Mouse (Mus musculus) liver, embryonic 15.5 days (tissue): ENCODE measurements around the gene Crocc2. TPM values are rescaled to one million over a fixed set of nuclear protein-coding genes. Genes with fewer than 3 reads are reported as not detected.
A peak's percentile ranks its signal among the peaks of the same experiment; 100 is the strongest.

Source experiments
- ATAC-seq: fragments of 200-750 bp; cut with Nextera tagmentation; 2 replicates; pipeline ENCODE4 v1.8.0; 2017; ENCODE audit warnings: moderate number of reproducible peaks, mild to moderate bottlenecking, moderate library complexity; ENCODE audit not compliant: insufficient read depth
- H3K27ac ChIP-seq: fragments of 300-500 bp; sonication (generic); replicated peaks from 2 replicates; pipeline ENCODE4 v1.5.1; 2015; ENCODE audit warnings: mild to moderate bottlenecking, inconsistent platforms
- H3K27me3 ChIP-seq: fragments of 300-500 bp; sonication (generic); 2 replicates; pipeline ENCODE4 v1.6.1; 2015; ENCODE audit warnings: mild to moderate bottlenecking, inconsistent platforms
- H3K36me3 ChIP-seq: fragments of 300-500 bp; sonication (generic); replicated peaks from 2 replicates; pipeline ENCODE4 v1.6.1; 2015; ENCODE audit warnings: moderate library complexity, mild to moderate bottlenecking, inconsistent platforms
- H3K4me1 ChIP-seq: fragments of 300-500 bp; sonication (generic); replicated peaks from 2 replicates; pipeline ENCODE4 v1.6.1; 2015; ENCODE audit warnings: inconsistent platforms
- H3K4me2 ChIP-seq: fragments of 300-500 bp; sonication (generic); 2 replicates; pipeline ENCODE4 v1.6.1; 2015; ENCODE audit warnings: moderate library complexity, mild to moderate bottlenecking, inconsistent platforms
- H3K4me3 ChIP-seq: fragments of 300-500 bp; sonication (generic); replicated peaks from 2 replicates; pipeline ENCODE4 v1.5.1; 2015; ENCODE audit warnings: mild to moderate bottlenecking, inconsistent platforms
- H3K9ac ChIP-seq: fragments of 300-500 bp; sonication (generic); 2 replicates; pipeline ENCODE4 v1.6.1; 2015; ENCODE audit warnings: moderate library complexity, mild to moderate bottlenecking, inconsistent platforms
- H3K9me3 ChIP-seq: fragments of 300-500 bp; sonication (generic); replicated peaks from 2 replicates; pipeline ENCODE4 v1.6.1; 2016; ENCODE audit warnings: inconsistent platforms
- WGBS: fragments of 180-500 bp; shearing (Covaris S2); methylation state at CpG from one replicate; pipeline ENCODE4 v1.1.7; 2015; ENCODE audit warnings: mixed read lengths; ENCODE audit not compliant: insufficient replicate concordance; 5-methylcytosine and 5-hydroxymethylcytosine counted together
- polyA plus RNA-seq: library from polyadenylated mRNA; unstranded; fragments of >200 nt; fragmentation: Nextera tagmentation; extraction: Ambion mirVana; gene quantifications from 2 replicates; pipeline ENCODE4 v1.2.1, GENCODE M21; 2015

Crocc2 gene
- polyA plus RNA-seq, result 0.03 TPM in 1 of 2 replicates, not detected in the other

DNA sequence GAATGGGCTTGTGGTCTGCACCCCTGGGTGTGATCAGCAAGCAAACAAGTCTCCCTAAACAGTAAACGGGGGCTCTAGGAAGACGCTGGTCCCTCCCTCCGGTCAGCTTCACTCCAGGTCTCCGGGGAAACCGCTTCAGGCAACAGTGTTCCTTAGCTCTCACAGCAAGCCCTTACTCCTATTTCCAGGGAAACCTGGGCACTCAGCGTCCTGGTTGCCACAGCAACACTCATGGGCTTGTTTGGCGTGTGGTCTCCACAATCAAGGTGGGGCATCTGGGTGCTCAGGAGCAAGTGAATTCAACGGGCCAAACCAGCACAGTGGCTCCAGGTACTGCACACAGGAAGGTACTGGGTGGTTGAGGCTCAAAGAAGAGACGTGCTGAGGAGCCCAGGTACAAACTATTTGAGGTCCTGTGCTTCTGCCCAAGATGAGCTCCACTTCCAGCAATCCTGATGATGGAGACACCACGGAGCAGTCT is at the start of gene Crocc2:
TSS of gene Crocc2 (plus strand) at position 431 of the 481 bp plus-strand sequence.
- Histone ChIP-seq H3K27me3 (no peaks in the 10 kb centered on the region), H3K9me3 (no peaks in the 10 kb centered on the region), H3K4me2 (no peak within 1 kb of the TSS), H3K9ac (no peak within 1 kb of the TSS), H3K36me3 (no peaks in the 10 kb centered on the region), H3K4me1 (no peaks in the 10 kb centered on the region), H3K4me3 (no peak within 1 kb of the TSS), H3K27ac (no peak within 1 kb of the TSS)
- WGBS, result 50% methylated on average over 10 of the region's 10 CpGs
- no peak for ATAC-seq

- H3K36me3 ChIP-seq, result no peaks in the 10 kb centered on the region
- H3K27ac ChIP-seq, result no peak overlapping the region
- H3K4me2 ChIP-seq, result no peak overlapping the region
- WGBS, result 29% methylated on average over 4 of the region's 4 CpGs
- ATAC-seq, result no peak
- no peak overlapping the region for H3K9ac ChIP-seq
- H3K9me3 ChIP-seq, result no peaks in the 10 kb centered on the region
- H3K4me1 ChIP-seq, result peaks cover 4% of the 10 kb centered on the region; the same call in 1 of the 2 replicates
- no peak overlapping the region for H3K4me3 ChIP-seq
- peaks cover 7% of the 10 kb centered on the region; the same call in 1 of the 2 replicates for H3K27me3 ChIP-seq
Observed at GRCm38 (mm10) chr1:93118816-93119215, 49.7 kb upstream of the Crocc2 start.

GRCm38 (mm10) chr1:93123179-93123854 is 45.2 kb upstream of the Crocc2 start:
- H3K4me3 ChIP-seq, result no peak overlapping the region
- H3K9me3 ChIP-seq, result no peaks in the 10 kb centered on the region
- no peaks in the 10 kb centered on the region for H3K27me3 ChIP-seq
- ATAC-seq, result no peak
- no peaks in the 10 kb centered on the region for H3K36me3 ChIP-seq
- 54% methylated on average over 11 of the region's 11 CpGs for WGBS
- H3K27ac ChIP-seq, result no peak overlapping the region
- peaks cover 12% of the 10 kb centered on the region; the same call in 1 of the 2 replicates for H3K4me1 ChIP-seq
- H3K4me2 ChIP-seq, result no peak overlapping the region
- no peak overlapping the region for H3K9ac ChIP-seq

DNA sequence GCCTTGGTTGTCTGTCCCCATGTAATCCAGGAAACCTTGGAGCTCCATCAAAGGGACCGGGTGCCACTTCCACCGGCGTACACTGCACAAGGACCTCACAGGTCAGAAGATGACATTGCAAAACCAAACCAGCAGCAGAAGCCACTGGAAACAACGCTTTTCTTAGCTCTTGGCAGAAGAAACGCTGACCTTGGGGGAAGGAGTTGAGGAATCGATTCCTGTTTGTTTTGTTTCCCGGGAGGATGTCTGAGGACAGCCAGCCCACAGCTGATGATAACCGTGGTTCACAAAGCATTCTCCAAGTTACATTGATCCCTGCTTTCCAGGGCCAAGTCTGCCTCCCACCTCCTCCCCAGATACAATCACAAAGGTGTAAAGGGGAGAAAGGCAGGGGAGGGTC is 44.5 kb upstream of the Crocc2 start:
- no peak overlapping the region for H3K27ac ChIP-seq
- WGBS, result 51% methylated on average over 8 of the region's 8 CpGs
- no peak overlapping the region for H3K4me3 ChIP-seq

GRCm38 (mm10) chr1:93125256-93125655 is 43.3 kb upstream of the Crocc2 start:
- Histone ChIP-seq H3K9ac (no peak overlapping the region), H3K4me3 (no peak overlapping the region), H3K4me2 (no peak overlapping the region), H3K27ac (no peak overlapping the region), H3K36me3 (no peaks in the 10 kb centered on the region), H3K4me1 (peaks cover 12% of the 10 kb centered on the region; the same call in 1 of the 2 replicates), H3K27me3 (no peaks in the 10 kb centered on the region), H3K9me3 (no peaks in the 10 kb centered on the region)
- WGBS, result 25% methylated on average over 5 of the region's 5 CpGs
- ATAC-seq, result no peak

More for the DNA sequence above, 44.5 kb upstream of the Crocc2 start:
- H3K27me3 ChIP-seq, result no peaks in the 10 kb centered on the region
- H3K4me2 ChIP-seq, result no peak overlapping the region
- no peaks in the 10 kb centered on the region for H3K36me3 ChIP-seq
- no peak for ATAC-seq
- peaks cover 12% of the 10 kb centered on the region; the same call in 1 of the 2 replicates for H3K4me1 ChIP-seq
- H3K9me3 ChIP-seq, result no peaks in the 10 kb centered on the region
- H3K9ac ChIP-seq, result no peak overlapping the region

DNA sequence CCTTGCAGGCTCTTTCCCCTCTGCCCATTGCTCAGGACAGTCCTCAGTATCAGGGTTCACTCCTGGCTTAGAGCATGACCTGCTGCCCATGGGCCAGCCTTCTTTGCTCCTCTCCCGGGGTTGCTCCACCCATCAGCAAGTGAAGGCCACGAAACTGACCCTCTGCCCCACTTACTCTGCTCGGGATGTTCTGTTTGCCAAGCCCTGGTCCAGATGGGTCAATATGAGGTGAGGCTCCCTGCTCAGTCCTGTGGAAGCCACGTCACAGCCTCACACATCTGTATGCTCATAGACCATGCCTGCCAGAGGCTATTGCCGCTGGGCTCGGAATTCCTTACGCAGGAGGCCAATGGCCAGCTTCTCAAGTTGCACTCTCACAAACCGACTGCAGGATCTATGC is 40.3 kb upstream of the Crocc2 start:
- Histone ChIP-seq H3K27me3 (no peaks in the 10 kb centered on the region; the same call in 1 of the 2 replicates), H3K4me2 (no peak overlapping the region), H3K36me3 (no peaks in the 10 kb centered on the region), H3K4me3 (no peak overlapping the region), H3K4me1 (peaks cover 12% of the 10 kb centered on the region; the same call in 1 of the 2 replicates), H3K9ac (no peak overlapping the region), H3K27ac (no peak overlapping the region), H3K9me3 (no peaks in the 10 kb centered on the region)
- 55% methylated on average over 8 of the region's 8 CpGs for whole genome bisulfite sequencing
- ATAC-seq, result no peak

DNA sequence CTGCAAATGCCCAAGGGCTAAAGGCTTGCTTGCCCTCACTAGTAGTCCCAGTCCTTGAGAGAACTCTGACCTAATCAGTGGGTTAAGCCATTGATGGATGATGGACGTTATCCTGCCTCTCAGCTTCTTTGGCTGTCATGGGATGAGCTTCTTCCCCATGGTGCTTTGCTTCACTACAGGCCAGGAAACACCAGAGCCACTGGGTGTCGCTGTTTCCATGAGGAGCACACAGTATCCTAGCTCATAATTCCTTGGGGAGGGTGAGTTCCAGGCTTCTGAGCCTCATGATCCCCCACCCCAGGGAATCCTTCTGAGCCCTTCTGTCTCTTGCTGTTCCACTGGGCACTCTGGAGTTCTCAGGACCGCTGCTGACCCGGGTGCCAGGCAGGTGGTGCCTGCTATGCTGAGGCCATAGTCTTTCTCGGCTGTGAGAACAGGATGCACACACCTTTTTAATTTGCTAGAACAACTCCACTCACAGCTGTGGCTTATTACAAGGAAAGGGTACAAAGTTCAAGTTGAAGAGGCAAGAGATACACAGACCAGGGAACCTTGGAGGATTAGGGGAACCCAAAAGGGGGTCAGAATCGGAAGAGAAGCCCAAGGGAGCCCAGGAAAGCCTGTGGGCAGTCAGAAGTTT is 39.7 kb upstream of the Crocc2 start:
- H3K4me2 ChIP-seq, result no peak overlapping the region
- no peak overlapping the region for H3K27ac ChIP-seq
- H3K9ac ChIP-seq, result no peak overlapping the region
- H3K36me3 ChIP-seq, result no peaks in the 10 kb centered on the region
- H3K27me3 ChIP-seq, result no peaks in the 10 kb centered on the region; the same call in 1 of the 2 replicates
- WGBS, result 25% methylated on average over 6 of the region's 6 CpGs
- H3K4me1 ChIP-seq, result peaks cover 9% of the 10 kb centered on the region; the same call in 1 of the 2 replicates
- H3K9me3 ChIP-seq, result no peaks in the 10 kb centered on the region
- no peak overlapping the region for H3K4me3 ChIP-seq
- ATAC-seq, result no peak

DNA sequence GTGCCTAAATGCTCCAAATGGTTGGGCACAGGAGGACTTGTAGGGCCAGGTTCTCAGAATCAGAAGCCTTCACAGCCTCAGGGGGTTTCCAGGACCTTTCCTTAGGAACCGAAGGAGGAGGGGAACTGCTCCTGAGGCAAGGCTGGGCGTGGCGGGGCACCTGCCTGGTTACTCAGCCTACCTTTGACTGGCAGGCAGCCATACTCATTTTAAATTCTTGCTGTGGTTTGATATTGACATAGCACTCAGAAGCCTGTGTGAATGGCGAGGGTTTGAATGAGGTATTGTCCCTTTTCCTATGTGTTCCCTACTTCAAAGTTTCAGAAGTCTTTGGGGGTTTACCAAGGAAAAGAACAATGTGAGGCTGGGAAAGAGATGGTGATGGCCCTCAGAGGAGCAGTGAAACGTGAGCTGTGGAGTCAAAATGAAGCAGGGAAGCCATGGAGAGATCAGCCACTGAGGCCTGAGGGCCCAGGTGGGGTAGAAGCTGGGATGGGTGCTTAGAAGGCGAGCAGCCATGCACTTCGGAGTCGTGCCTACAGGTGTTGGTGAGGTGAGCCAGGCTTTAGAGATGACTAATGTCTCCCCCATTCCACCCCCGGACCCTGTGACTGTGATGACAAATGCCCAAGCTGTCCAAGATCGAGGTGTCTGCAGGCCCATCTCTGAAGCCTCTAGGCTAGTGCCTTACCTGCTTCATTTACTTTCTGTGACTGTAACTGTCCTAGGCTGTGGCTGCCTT is 38.1 kb upstream of the Crocc2 start:
- H3K27ac ChIP-seq, result no peak overlapping the region
- H3K9me3 ChIP-seq, result no peaks in the 10 kb centered on the region
- ATAC-seq, result no peak
- no peaks in the 10 kb centered on the region; the same call in 1 of the 2 replicates for H3K27me3 ChIP-seq
- 47% methylated on average over 10 of the region's 10 CpGs for WGBS
- H3K4me3 ChIP-seq, result no peak overlapping the region
- H3K4me1 ChIP-seq, result 0 out of 2 replicates have a peak, but pooled peaks cover 3% of the 10 kb centered on the region
- no peak overlapping the region for H3K9ac ChIP-seq
- no peak overlapping the region for H3K4me2 ChIP-seq
- H3K36me3 ChIP-seq, result no peaks in the 10 kb centered on the region

DNA sequence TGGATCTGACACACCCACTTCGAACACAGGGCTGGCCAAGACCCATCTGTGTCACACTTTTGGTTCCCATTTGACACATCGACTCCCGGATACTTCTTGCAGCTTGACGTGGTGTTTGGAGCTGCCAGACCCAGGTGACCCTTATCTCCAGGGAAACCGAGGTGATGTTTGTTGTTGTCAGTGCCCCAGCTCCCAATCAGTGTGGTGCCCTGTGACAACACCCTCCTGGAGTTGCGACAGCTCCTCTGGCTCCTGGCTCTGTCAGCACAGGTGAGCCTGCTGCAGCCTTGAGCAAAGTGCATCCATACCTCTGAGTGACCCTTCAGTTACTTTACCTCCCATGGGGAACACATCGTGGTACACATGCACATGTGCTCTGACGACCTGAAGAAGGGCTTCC is 35.8 kb upstream of the Crocc2 start:
- no peak overlapping the region for H3K9ac ChIP-seq
- H3K36me3 ChIP-seq, result no peaks in the 10 kb centered on the region
- H3K4me3 ChIP-seq, result no peak overlapping the region
- no peaks in the 10 kb centered on the region for H3K9me3 ChIP-seq
- ATAC-seq, result peak; percentile 68
- H3K4me2 ChIP-seq, result no peak overlapping the region
- H3K27me3 ChIP-seq, result no peaks in the 10 kb centered on the region; the same call in 1 of the 2 replicates
- WGBS, result 35% methylated on average over 8 of the region's 8 CpGs
- 0 out of 2 replicates have a peak, but pooled peaks cover 4% of the 10 kb centered on the region for H3K4me1 ChIP-seq
- no peak overlapping the region for H3K27ac ChIP-seq

DNA sequence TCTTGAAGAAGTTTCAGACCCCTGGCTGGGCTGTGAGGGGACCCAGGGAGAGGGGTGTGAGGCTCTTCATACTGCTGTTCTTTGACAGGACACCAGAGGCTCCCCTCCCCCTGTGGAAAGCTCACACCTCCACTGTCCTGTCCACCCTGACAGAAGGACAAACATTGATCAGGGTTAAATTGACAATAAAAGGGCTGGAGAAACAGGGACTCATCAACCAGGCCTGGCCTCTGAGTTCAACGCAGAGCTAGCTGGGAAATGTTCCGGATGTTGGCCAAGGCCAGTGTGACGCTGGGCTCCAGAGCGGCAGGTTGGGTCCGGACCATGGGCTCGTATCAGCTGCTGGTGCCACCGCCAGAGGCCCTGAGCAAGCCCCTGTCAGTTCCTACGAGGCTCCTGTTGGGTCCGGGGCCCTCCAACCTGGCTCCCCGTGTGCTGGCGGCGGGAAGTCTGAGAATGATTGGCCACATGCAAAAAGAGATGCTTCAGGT is 33.4 kb upstream of the Crocc2 start, which contains the start of gene Agxt:
TSS of gene Agxt (plus strand) at position 205 of the 491 bp plus-strand sequence.
- H3K27me3 ChIP-seq, result no peaks in the 10 kb centered on the region; the same call in 1 of the 2 replicates
- 0 out of 2 replicates have a peak, but pooled peaks cover 4% of the 10 kb centered on the region for H3K4me1 ChIP-seq
- H3K9me3 ChIP-seq, result no peaks in the 10 kb centered on the region
- no peak within 1 kb of the TSS for H3K4me2 ChIP-seq
- 58% methylated on average over 12 of the region's 12 CpGs for WGBS
- peak within 1 kb of the TSS; percentile 38; the same call in 1 of the 2 replicates for H3K27ac ChIP-seq
- H3K9ac ChIP-seq, result no peak within 1 kb of the TSS
- no peak within 1 kb of the TSS for H3K4me3 ChIP-seq
- H3K36me3 ChIP-seq, result no peaks in the 10 kb centered on the region
- no peak for ATAC-seq
